Mouse (Mus musculus): ENCODE measurements at regions not wholly inside any gene's neighbourhood (a gene's known extent, or its start where the extent isn't known, plus 50 kb on each side); places are given as distances from the start of the nearest gene placed in this dataset.

DNA sequence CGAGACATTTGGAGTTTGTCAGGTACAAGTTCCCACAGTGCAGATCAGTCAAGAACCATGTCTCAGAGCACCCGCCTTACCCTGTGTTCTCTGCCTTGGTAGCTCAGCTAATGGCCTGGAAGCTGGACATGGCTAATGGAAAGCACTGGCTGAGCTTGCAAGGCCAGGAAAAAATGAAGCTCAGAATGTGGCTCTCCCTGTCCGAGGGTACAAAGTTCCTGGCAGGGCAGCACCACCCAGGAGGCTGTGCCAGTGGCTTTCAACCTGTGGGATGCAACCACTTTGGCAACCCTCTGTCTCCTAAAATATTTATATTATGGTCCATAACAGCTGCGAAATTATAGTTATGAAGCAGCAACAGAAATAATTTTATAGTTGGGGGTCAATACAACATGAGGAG, 354.6 kb upstream of the Arid1b start:
- TF ChIP-seq CTCF (IDR thresholded peaks at IDR 0.05; ENCODE audit: borderline replicate concordance, insufficient read depth, low read depth, low read length) (no peak), POLR2A (IDR thresholded peaks at IDR 0.05; ENCODE audit: borderline replicate concordance, insufficient read depth, low read length) (no peak)

All from cerebellum, adult 2 months (tissue).